Mouse (Mus musculus) left cerebral cortex, adult 2 months (tissue): Measurements from ENCODE around the gene Ugt1a1. TPM values are rescaled to one million over a fixed set of nuclear protein-coding genes. Genes with fewer than 3 reads are reported as not detected.
"Not testable (repeated sequence)": the region's sequence is repeated elsewhere in the genome, so short reads cannot be mapped to it uniquely, and the experiment has no call there.

Source experiments
- DNase-seq, 2 experiments: peaks; one replicate each; pipeline ENCODE4 v3.0.0; 2021 to 2022; ENCODE audit warnings: low spot score in 2 of 2, mixed read lengths in 1 of 2; ENCODE audit errors: extremely low spot score in 1 of 2
- H3K27ac ChIP-seq: fragments of 200-600 bp; 2 replicates; pipeline ENCODE4 v1.8.1; 2022
- H3K4me3 ChIP-seq: fragments of 200-600 bp; 2 replicates; pipeline ENCODE4 v1.8.1; 2022
- CTCF ChIP-seq: fragments of 200-600 bp; IDR thresholded peaks from 2 replicates; pipeline ENCODE4 v1.8.1; 2022; ENCODE audit warnings: antibody characterized with exemption, mild to moderate bottlenecking, moderate library complexity
- intact Hi-C: fragments of 180-260 bp; cut with DNase I; formaldehyde crosslinking; loops from one replicate; pipeline ENCODE4 v1.15.1; 2025
- long read RNA-seq, 2 experiments: library from polyadenylated mRNA; stranded (forward); transcript quantifications; one replicate each; pipeline ENCODE4 v2.0.0; 2021; ENCODE audit warnings: borderline mapping rate in 2 of 2
- total RNA-seq, 2 experiments: library from RNA; stranded (reverse); gene quantifications; 2 replicates each; pipeline ENCODE4 v1.2.3; 2021

The Ugt1a1 gene
- total RNA-seq = under 1 TPM in 1 of 2 experiments, not detected in 1; 0.32 TPM
- long read RNA-seq, experiment 1 = 0 reads
- long read RNA-seq, experiment 2 = 0 reads

DNA sequence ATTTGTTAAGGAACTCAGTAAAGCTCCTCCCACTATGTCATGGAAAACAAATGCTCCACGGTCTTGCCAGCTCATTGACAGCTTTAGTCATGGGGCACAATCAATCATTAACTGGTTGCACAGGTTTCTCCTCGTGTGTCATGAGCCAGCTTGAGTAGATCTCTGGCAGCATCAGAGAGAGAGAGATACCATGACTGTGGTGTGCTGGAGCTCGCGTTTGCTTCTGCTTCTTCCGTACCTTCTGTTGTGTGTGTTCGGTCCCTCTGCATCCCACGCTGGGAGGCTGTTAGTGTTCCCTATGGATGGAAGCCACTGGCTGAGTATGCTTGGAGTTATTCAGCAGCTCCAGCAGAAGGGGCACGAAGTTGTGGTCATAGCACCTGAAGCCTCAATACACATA, at the start of gene Ugt1a1:
Gene Ugt1a1, plus strand, starts transcription at position 148 of the 400 bp plus-strand sequence.
- no peak for TF ChIP-seq CTCF
- intact Hi-C loops = no loop called here
- H3K4me3 ChIP-seq = no peak within 1 kb of the TSS
- no peak for DNase-seq
- H3K27ac ChIP-seq = no peak within 1 kb of the TSS

- TF ChIP-seq CTCF = no peak
- Histone ChIP-seq H3K4me3 (no peak within 1 kb of the TSS), H3K27ac (no peak within 1 kb of the TSS)
- intact Hi-C loops = no loop called here
- no peak for DNase-seq
Measured at GRCm38 (mm10) chr1:88165711-88166110, 46.0 kb upstream of the Ugt1a1 start, which contains the start of gene Ugt1a5. Ugt1a5 (plus strand) TSS chr1:88166012.

DNA sequence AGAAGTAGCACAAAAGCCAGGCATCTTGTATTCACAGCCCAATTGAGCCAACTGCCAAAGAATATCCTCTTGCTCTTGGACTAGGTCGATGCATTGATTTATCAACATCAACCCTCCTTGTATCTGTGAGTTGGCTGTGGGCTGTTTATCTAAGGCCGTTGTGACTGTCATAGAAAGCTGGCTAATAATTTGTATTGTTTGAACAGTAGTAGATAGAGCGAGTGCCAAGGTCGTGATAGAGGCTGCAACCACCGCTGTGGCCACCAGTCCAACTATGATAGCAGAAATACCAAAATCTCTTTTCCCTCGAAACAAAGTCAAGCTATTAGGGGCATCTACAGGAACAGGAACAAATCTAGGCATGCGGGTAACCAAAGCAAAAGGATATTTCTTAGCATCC, 39.6 kb upstream of the Ugt1a1 start:
- H3K4me3 ChIP-seq, DNase-seq, H3K27ac ChIP-seq, intact Hi-C loops: not testable (repeated sequence)

DNA sequence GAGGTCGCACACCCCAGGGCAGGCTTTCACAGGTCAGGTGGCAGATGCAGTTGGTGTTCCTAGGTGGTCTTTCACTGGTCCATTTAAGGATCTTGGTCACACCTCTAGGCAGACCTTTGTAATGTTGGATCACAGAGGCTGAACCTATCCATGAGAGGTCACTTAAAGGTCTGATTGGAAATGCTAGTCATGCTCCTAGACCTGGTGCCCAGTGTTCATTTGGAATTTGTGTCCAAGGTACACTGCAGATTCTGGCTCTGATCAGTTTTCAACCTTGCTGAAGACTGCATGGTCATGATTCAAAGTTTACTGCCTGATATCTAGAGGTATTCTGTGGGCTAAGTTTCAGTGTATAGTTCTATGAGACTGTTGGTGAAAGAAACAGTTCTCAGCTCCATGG, 32.1 kb upstream of the Ugt1a1 start:
- Histone ChIP-seq H3K4me3 (no peak overlapping the region), H3K27ac (no peak overlapping the region)
- no peak for TF ChIP-seq CTCF
- DNase-seq = no peak
- intact Hi-C loops = no loop called here

DNA sequence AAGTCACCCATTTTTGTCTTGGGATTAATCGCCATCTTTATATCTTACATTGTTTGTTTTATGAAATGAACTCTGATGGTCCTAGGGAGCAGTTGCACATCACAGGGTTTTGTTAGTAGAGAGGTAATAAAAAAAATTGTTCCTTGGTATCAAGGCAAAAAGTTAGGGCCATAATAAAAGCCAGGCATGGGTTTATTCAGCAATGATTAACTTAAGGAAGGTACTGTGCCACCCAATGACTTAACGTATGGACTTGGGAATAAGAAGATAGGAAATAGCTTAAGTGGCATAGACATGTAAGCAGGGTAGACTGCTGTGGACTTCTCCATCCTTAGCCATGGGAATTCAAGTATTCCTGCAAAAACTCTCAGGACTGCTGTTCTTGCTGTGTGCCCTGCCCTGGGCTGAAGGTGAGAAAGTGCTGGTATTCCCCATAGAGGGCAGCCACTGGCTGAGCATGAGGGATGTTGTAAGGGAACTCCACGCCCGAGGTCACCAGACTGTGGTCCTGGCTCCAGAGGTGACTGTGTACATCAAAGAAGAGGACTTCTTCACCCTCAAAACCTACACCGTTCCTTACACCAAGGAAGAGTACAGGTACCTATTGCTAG, 25.3 kb upstream of the Ugt1a1 start:
- TF ChIP-seq CTCF = no peak
- no peak overlapping the region for H3K27ac ChIP-seq
- no peak overlapping the region for H3K4me3 ChIP-seq
- DNase-seq = no peak
- intact Hi-C loops = no loop called here

DNA sequence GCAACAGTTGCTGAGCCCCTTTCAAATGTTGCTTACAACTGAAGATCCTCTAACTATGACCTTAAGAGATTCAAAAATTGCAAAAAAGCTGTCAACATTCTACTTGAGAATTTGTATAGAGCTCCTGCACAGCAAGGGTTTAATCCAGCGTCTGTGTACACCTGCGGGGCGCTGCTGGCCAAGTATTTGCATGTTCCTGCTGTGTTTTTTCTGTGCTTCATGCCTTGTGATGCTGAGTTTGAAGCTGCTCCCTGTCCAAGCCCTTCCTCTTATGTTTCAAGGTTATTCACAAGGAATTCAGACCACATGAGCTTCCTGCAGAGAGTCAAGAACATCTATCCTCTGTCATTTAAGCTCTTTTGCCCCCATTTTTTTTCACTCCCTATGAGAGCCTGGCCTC, 19.6 kb upstream of the Ugt1a1 start:
- Histone ChIP-seq H3K4me3 (no peak overlapping the region), H3K27ac (no peak overlapping the region)
- intact Hi-C loops = no loop called here
- no peak for TF ChIP-seq CTCF
- no peak for DNase-seq

DNA sequence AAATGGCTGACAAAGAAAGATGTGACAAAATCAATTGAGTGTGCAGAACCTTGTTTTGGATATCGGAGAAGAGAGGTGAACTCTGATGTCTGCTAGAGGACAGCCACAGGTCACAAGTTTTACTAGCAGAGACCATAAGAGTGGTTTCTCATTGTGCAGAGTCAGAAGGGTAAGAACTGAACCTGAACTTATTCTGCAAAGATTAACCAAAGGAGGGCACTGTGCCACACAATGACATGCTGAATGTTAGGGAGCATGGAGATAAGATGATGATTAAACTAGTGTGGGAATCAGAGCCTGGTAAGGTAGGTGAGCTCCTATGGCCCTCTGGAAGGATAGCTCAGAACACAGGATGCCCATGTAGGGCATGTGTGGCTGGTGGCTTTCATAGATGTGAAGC, 16.1 kb upstream of the Ugt1a1 start:
- no peak for DNase-seq
- Histone ChIP-seq H3K4me3 (no peak overlapping the region), H3K27ac (no peak overlapping the region)
- intact Hi-C loops = no loop called here
- no peak for TF ChIP-seq CTCF

DNA sequence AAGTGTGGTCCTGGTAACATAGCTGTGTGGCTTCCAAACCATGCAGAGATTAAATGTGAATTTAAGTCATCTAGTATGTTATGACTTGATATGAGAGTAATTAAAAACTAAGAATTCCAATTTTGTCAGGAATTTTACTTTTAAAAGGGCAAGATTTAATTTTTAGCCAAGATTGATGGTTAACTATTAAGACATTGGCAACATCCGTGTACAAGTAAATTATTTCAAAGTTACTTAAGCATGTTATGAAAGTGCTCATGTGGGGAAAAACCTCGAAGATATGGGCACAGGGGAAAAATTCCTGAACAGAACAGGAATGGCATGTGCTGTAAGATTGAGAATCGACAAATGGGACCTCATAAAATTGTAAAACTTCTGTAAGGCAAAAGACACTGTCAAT, 14.3 kb upstream of the Ugt1a1 start:
- H3K4me3 ChIP-seq = no peak overlapping the region
- no peak for DNase-seq
- H3K27ac ChIP-seq = no peak overlapping the region
- intact Hi-C loops = no loop called here
- no peak for TF ChIP-seq CTCF

GRCm38 (mm10) chr1:88199996-88200395, 11.8 kb upstream of the Ugt1a1 start:
- no peak overlapping the region for H3K27ac ChIP-seq
- no peak overlapping the region for H3K4me3 ChIP-seq
- no peak for TF ChIP-seq CTCF
- no peak for DNase-seq
- intact Hi-C loops = no loop called here

DNA sequence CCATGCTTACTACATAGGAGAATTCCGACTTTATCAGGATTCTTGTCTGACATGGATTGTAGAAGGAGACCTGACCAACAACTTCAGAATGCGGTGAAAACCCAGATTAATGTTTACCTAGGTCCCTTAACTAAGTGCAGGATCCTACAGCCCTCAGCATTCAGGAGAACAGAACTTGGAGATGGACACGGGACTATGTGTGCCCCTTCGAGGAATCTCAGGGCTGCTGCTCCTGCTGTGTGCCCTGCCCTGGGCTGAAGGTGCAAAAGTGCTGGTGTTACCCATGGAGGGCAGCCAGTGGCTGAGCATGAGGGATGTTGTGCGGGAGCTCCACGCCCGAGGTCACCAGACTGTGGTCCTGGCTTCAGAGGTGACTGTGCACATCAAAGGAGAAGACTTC, 11.3 kb upstream of the Ugt1a1 start, which contains the start of gene Ugt1a2:
Gene Ugt1a2, plus strand, starts transcription at position 146 of the 400 bp plus-strand sequence.
- no peak for TF ChIP-seq CTCF
- intact Hi-C loops = no loop called here
- H3K27ac ChIP-seq = no peak within 1 kb of the TSS
- no peak within 1 kb of the TSS for H3K4me3 ChIP-seq
- no peak for DNase-seq

GRCm38 (mm10) chr1:88205294-88205922, 6.4 kb upstream of the Ugt1a1 start, which contains the start of gene Dnajb3:
Dnajb3 (minus strand) TSS chr1:88205782.
- intact Hi-C loops = no loop called here
- Histone ChIP-seq H3K4me3 (peak within 1 kb of the TSS; percentile 45), H3K27ac (0 out of 2 replicates have a peak within 1 kb of the TSS, but pooled peaks have one; percentile 44)
- peak; percentile 86 to 87 for DNase-seq
- TF ChIP-seq CTCF = no peak; the same call in none of the 2 replicates

- Histone ChIP-seq H3K27ac (no peak overlapping the region), H3K4me3 (no peak overlapping the region)
- intact Hi-C loops = no loop called here
- no peak for DNase-seq
- no peak for TF ChIP-seq CTCF
Measured at GRCm38 (mm10) chr1:88206843-88207479, 4.8 kb upstream of the Ugt1a1 start.
